Mouse (Mus musculus) heart, adult 18-20 months (tissue): ENCODE measurements around the gene Exoc4. TPM values are rescaled to one million over a fixed set of nuclear protein-coding genes. Genes with fewer than 3 reads are reported as not detected.

Experiments
- total RNA-seq, 2 experiments: library from RNA; stranded (reverse); gene quantifications; 2 replicates each; pipeline ENCODE4 v1.2.3; 2021

The Exoc4 gene
- total RNA-seq, 2 experiments from 2014 or later = 36.7 to 37.1 TPM

Other genes with a start within 250 kb of the Exoc4 start
- gene Chchd3, start 188.8 kb upstream of the Exoc4 start, total RNA-seq = 100 to 1,000 TPM; 480 to 545 TPM